Mouse (Mus musculus): ENCODE measurements around the gene Hoxd10.

Gene Hoxd10

GRCm38 (mm10) chr2:74667191-74667841, 24.4 kb upstream of the Hoxd10 start:
- DNase-seq, result no peak

- DNase-seq, result no peak
These were observed 23.8 kb upstream of the Hoxd10 start, which contains the start of gene Hoxd13 for GRCm38 (mm10) chr2:74667842-74668357. Hoxd13 (plus strand) TSS chr2:74668310.

DNA sequence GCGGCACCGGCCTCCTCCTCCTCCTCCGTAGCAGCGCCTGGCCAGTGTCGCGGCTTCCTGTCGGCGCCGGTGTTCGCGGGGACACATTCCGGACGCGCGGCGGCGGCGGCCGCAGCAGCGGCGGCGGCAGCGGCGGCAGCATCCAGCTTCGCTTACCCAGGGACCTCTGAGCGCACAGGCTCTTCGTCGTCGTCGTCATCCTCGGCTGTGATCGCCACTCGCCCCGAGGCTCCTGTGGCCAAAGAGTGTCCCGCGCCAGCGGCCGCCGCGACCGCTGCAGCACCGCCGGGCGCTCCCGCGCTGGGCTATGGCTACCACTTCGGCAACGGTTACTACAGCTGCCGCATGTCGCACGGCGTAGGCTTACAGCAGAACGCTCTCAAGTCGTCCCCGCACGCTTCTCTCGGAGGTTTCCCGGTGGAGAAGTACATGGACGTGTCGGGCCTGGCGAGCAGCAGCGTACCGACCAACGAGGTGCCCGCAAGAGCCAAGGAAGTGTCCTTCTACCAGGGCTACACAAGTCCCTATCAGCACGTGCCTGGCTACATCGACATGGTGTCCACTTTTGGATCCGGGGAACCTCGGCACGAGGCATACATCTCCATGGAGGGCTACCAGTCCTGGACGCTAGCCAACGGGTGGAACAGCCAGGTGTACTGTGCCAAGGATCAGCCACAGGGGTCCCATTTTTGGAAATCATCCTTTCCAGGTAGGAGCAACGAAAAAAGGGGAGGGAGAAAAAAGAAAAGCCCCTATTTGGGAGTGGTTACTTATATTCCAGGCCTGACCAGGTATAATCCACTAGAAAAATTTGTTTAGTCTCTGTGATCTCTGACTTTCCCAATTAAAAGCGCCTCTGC, 23.1 kb upstream of the Hoxd10 start:
- DNase-seq, result no peak

DNA sequence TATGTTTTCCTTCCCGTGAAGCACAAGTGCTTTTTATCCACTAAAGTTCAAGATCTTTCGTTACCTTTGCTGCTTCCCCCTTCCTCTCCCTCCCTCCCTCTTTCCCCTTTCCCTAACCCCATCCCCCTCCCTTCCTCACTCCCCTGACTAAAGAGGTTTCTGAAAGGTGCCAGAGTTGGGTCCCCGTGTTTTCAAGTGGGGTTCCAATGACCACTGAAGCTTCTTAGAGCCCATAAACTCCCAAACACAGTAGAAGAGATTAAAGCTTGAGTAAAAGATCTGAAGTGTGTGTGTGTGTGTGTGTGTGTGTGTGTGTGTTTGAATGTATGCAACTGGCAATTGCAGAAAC, 22.5 kb upstream of the Hoxd10 start:
- no peak for DNase-seq

- no peak for DNase-seq
These were observed 22.0 kb upstream of the Hoxd10 start for GRCm38 (mm10) chr2:74669650-74670235.

- DNase-seq, result no peak
These were observed 21.0 kb upstream of the Hoxd10 start for GRCm38 (mm10) chr2:74670632-74671188.

- no peak for DNase-seq
These were observed 19.9 kb upstream of the Hoxd10 start for GRCm38 (mm10) chr2:74671847-74672246.

GRCm38 (mm10) chr2:74672481-74673362, 19.0 kb upstream of the Hoxd10 start:
- peak; percentile 54 for DNase-seq

DNA sequence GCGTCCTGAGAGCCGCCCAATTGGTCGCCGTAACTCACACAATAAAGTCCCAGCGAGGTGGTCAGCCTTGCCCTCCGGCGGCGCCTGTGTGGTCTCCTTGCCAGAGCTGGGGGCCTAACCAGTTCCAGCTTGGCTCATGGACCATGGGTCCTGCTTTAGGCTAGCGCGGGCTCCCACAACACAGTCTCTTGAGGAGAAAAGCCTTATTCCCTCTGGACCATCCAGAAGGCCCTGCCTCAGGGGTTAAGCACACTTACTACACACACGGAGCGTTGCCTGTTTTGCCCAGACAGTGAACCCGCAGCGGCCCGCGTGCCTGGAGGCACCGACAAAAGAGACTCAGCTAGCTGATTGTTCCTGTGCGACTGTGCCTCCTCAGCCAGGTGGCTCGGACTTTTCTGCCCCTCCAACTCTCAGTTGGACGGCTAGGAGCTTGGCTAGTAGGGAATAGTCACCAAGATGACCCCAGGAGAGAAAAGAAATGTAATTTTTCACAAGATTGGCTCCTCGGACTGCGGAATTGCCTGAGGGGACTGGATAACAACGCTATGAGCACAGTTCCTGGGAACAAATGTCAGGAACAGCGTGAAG, 17.8 kb upstream of the Hoxd10 start:
- no peak for DNase-seq

DNA sequence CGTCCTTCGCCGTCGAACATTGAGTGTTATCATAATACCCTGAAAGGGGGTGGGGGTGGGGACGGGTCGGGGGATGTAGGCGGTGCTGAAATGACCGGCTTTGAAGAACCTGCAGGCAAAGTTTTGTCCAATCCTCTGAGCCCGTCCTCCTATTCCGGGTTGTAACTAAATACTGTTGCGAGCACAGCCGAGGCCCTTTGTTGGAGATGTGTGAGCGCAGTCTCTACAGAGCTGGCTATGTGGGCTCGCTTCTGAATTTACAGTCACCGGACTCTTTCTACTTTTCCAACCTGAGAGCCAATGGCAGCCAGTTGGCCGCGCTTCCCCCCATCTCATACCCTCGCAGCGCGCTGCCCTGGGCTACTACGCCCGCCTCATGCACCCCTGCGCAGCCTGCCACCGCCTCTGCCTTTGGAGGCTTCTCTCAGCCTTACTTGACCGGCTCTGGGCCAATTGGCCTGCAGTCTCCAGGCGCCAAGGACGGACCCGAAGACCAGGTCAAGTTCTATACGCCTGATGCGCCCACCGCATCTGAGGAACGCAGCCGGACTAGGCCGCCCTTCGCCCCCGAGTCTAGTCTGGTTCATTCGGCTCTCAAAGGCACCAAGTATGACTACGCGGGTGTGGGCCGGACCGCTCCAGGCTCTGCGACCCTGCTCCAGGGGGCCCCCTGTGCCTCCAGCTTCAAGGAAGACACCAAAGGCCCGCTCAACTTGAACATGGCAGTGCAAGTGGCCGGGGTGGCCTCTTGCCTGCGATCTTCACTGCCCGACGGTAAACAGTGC, 16.7 kb upstream of the Hoxd10 start, which contains the start of gene Hoxd12:
Gene Hoxd12 (plus strand): TSS at position 133 of the 785 bp plus-strand sequence.
- DNase-seq, result no peak

DNA sequence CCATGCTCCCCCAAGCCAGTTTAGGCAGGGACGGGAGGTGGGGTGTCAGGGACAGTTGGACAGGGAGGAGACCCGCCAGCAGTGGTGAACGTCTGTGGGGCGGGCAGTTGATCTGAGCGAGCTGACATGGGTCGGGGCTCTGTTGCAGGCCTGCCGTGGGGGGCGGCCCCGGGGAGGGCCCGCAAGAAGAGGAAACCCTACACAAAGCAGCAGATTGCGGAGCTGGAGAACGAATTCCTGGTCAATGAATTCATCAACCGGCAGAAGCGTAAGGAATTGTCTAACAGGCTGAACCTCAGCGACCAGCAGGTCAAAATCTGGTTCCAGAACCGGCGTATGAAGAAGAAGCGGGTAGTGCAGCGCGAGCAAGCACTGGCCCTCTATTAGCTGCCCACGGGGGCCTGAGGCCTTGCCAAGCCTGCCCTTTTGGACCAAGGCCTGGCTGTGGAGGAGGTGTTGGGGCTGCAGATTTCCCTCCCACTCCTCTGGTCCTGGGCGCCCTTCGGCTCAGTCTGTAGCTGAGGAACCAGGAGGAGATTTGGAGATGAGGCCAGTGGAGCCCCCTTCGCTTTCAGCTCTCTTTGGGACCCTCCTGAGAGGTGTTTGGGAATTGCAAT, 15.9 kb upstream of the Hoxd10 start:
- no peak for DNase-seq

GRCm38 (mm10) chr2:74676376-74677052, 15.2 kb upstream of the Hoxd10 start:
- no peak for DNase-seq

DNA sequence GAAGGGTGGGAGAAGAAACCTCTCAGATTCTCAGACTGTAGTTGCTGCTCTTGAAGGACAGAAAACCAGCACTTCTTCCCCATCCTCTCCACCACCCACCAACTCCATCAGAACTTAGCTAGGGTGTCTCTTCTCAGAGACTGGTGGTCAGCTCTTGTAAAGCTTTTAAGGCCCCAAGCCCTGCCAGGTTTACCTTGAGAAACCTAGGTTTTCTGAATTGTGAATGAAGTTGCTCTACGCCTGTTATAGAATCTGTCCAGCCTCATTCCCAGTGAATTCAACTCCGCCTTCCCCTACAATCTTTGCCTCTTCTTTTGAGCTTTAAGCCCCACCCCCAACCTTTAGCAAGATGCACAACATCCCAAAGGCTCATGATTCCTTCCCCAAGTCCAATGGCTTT, 14.6 kb upstream of the Hoxd10 start:
- DNase-seq, result no peak

GRCm38 (mm10) chr2:74678891-74679595, 12.7 kb upstream of the Hoxd10 start, which contains the start of gene Hoxd11:
Hoxd11 (plus strand) TSS chr2:74679557.
- no peak for DNase-seq

DNA sequence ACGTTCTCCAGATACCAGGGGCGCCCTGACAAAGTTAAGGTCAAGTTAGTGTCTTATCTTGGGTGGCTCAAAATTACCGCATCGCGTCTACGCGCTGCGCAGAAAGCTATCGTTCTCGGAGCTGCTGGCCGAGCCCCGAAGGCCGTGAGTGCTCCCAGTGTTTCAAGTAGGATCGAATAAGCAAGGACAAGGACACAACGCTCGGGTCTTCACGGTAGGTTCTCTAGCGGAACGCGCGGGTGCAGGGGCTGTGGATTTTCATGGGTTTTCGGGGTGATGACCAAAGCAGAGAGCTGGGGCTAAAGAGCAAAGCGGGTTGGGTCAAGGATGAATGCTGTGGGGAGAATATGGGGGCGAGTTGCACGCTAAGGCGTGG, 12.1 kb upstream of the Hoxd10 start:
- no peak for DNase-seq

- DNase-seq, result no peak
These were observed 11.7 kb upstream of the Hoxd10 start for GRCm38 (mm10) chr2:74679980-74680379.

DNA sequence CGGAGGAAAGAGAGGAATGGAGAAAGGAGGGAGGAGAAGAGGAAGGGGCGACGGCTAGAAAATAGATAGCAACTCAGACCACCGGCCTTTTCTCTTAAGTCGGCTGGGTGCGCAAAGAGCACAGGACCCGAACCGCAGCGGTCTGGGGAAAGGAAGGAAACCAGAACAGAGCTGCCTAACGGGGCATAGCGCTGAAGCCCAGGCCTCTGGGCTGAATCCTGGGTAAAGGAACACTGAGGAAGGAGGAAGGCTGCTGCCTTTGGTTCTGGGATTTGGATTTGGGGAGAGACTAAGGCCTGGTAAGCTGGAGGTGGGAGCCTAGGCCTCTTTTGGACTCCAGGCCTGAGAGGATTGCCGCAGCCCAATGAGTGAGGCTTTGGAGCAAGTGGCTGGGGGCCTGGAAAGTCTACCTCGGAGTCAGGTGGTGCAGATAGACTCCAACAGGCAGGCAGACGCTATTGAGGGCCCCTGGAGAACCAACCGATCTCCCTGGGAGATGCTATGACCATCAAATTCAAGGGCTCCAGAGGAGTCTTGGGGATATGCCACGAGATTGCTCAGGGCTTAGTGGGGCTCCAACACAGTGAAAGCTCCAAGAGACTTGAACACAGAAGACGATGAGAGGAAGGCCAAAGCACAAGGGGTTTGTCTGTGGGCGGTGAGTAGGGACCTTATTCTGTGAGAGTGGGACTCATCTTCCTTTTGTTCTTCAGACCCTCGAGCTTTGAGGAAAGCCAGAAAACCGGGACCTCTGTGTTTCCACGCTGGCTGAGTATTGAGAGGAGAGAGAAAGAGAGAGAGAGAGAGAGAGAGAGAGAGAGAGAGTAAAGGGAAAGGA, 10.9 kb upstream of the Hoxd10 start:
- no peak for DNase-seq

All from liver (tissue).